8 mouse cellular contexts compared by ENCODE assay signal in the genomic region with DNA sequence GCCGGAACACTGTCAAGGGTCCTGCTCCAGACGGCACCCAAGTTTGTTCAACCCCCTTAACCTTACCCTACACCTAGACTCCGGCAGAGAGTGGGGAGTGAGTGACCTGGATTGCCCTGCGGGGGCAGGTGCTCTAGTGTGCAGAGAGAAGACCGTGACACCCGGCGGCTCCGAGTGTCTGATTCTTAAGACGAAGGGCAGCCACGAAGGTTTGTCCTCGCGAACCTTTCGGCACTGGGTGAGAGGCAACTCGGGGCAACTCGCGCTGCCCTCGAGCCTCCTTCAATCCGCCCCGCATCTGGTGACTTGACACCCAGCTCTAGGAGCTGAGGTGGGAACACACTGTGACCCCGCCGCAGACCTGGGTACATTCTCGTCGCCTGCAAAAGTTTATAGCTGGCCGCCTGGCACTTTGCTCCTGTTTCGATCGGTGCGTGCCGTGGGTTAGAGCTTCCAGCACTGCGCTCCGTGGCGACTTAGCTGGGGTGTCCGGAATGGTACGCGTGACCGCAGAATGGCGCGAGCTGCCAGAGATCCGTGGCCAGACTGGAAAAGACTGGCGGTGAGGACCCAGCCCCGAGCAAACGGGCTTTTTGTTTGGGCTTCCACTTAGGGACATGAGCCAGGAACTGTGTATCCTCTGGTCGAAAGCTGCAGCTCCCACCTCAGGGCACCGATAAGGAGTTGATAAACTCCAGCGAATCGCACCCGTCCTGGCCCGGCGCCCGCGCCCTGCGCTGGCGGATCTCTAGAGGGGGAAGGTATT. TPM values are rescaled to one million over a fixed set of nuclear protein-coding genes. Genes with fewer than 3 reads are reported as not detected.
DNase-seq lines count a peak whose midpoint lies in the region; ATAC-seq lines count a peak whose summit lies in the region.

No protein-coding gene starts in this region.

- no peak overlapping the region for H3K27ac ChIP-seq in embryonic facial prominence, embryonic 12.5 days
- peak overlapping the region; percentile 43 for H3K27ac ChIP-seq in heart, embryonic 15.5 days
- H3K27ac ChIP-seq in midbrain, embryonic 12.5 days (replicated peaks) = no peak overlapping the region

- ATAC-seq in embryonic facial prominence, embryonic 12.5 days (ENCODE audit: insufficient number of reproducible peaks, insufficient read depth, low FRiP score, low TSS enrichment) = no peak
- ATAC-seq in heart, embryonic 15.5 days (replicated peaks; ENCODE audit: insufficient number of reproducible peaks, insufficient read depth, low FRiP score, low read depth) = no peak
- no peak for ATAC-seq in midbrain, embryonic 12.5 days (ENCODE audit: low FRiP score, low read depth)

- WGBS in embryonic facial prominence, embryonic 12.5 days = 1% methylated on average over 52 of the region's 52 CpGs
- under 1% methylated on average over 52 of the region's 52 CpGs for WGBS in heart, embryonic 15.5 days
- 1% methylated on average over 52 of the region's 52 CpGs for WGBS in midbrain, embryonic 12.5 days

- peaks cover 15% of the 10 kb centered on the region for H3K4me1 ChIP-seq in embryonic facial prominence, embryonic 12.5 days
- H3K4me1 ChIP-seq in heart, embryonic 15.5 days (replicated peaks) = peaks cover 27% of the 10 kb centered on the region
- H3K4me1 ChIP-seq in midbrain, embryonic 12.5 days = peaks cover 21% of the 10 kb centered on the region

- peak overlapping the region; percentile 57 for H3K4me3 ChIP-seq in embryonic facial prominence, embryonic 12.5 days
- peak overlapping the region; percentile 72 for H3K4me3 ChIP-seq in heart, embryonic 15.5 days
- peak overlapping the region; percentile 51 for H3K4me3 ChIP-seq in midbrain, embryonic 12.5 days

- H3K9me3 ChIP-seq in embryonic facial prominence, embryonic 12.5 days = no peaks in the 10 kb centered on the region
- H3K9me3 ChIP-seq in heart, embryonic 15.5 days (replicated peaks) = no peaks in the 10 kb centered on the region
- no peaks in the 10 kb centered on the region for H3K9me3 ChIP-seq in midbrain, embryonic 12.5 days

- H3K27me3 ChIP-seq in embryonic facial prominence, embryonic 12.5 days = peaks cover 63% of the 10 kb centered on the region
- H3K27me3 ChIP-seq in heart, embryonic 15.5 days = peaks cover 32% of the 10 kb centered on the region; the same call in 1 of the 2 replicates
- peaks cover 77% of the 10 kb centered on the region for H3K27me3 ChIP-seq in midbrain, embryonic 12.5 days

- H3K4me2 ChIP-seq in embryonic facial prominence, embryonic 12.5 days (replicated peaks) = peak overlapping the region; percentile 83
- H3K4me2 ChIP-seq in heart, embryonic 15.5 days = peak overlapping the region; percentile 98
- peak overlapping the region; percentile 85 for H3K4me2 ChIP-seq in midbrain, embryonic 12.5 days (replicated peaks)

- no peaks in the 10 kb centered on the region for H3K36me3 ChIP-seq in embryonic facial prominence, embryonic 12.5 days
- no peaks in the 10 kb centered on the region for H3K36me3 ChIP-seq in heart, embryonic 15.5 days
- H3K36me3 ChIP-seq in midbrain, embryonic 12.5 days = no peaks in the 10 kb centered on the region

- peak overlapping the region; percentile 6; the same call in 1 of the 2 replicates for H3K9ac ChIP-seq in embryonic facial prominence, embryonic 12.5 days
- H3K9ac ChIP-seq in heart, embryonic 15.5 days = peak overlapping the region; percentile 63
- no peak overlapping the region for H3K9ac ChIP-seq in midbrain, embryonic 12.5 days (replicated peaks)

- peak; percentile 63 to 64 for DNase-seq in lung, adult 18-20 months
- no peak for DNase-seq in lung, postnatal 36 days
- peak; percentile 52 to 62 for DNase-seq in kidney, postnatal 4 days
- DNase-seq in thymus, adult 18-20 months = peak; percentile 9 to 13
- DNase-seq in right cerebral cortex, adult 2 months (ENCODE audit: low spot score in 2 of 2) = no peak

RNA-seq across cellular contexts. Expression of a gene that starts 1.5 kb away (rescaled TPM):
- polyA plus RNA-seq in embryonic facial prominence, embryonic 12.5 days (2016; fragmentation: Nextera tagmentation; extraction: Ambion mirVana) = 2.9 and 3.1 TPM in 2 replicates
- 7.1 and 8.0 TPM in 2 replicates for polyA plus RNA-seq in heart, embryonic 15.5 days (2015; fragmentation: Nextera tagmentation; extraction: Ambion mirVana)
- polyA plus RNA-seq in midbrain, embryonic 12.5 days (2016; fragmentation: Nextera tagmentation; extraction: Ambion mirVana) = 3.4 and 3.9 TPM in 2 replicates

Comparison
In these comparisons a context has a peak if more than half of its experiments do, and no peak if none do; other contexts are left out.
1. DNase-seq: peak in lung, adult 18-20 months (2 of 2), kidney, postnatal 4 days (2 of 2) and thymus, adult 18-20 months (2 of 2); none in lung, postnatal 36 days (single experiment) and right cerebral cortex, adult 2 months (0 of 2).
2. Peak in every context shown above with its lines, with median percentiles within 50 percentile points of each other: H3K4me2 ChIP-seq and H3K4me3 ChIP-seq.